Mouse (Mus musculus) thymus, adult 2 months (tissue): ENCODE data around the gene Cdh13.

ENCODE experiments used
- CTCF ChIP-seq: fragments of 200-500 bp; IDR thresholded peaks from 2 replicates; pipeline ENCODE4 v1.5.1; 2012; ENCODE audit warnings: mild to moderate bottlenecking, control low read depth, low read length, moderate library complexity, borderline replicate concordance; ENCODE audit not compliant: control insufficient read depth, poor library complexity, insufficient read depth; ENCODE audit errors: extremely low read depth
- POLR2A ChIP-seq: fragments of 200-500 bp; IDR thresholded peaks from 2 replicates; pipeline ENCODE4 v1.6.1; 2012; ENCODE audit warnings: mild to moderate bottlenecking, low read length, control low read depth, moderate library complexity; ENCODE audit not compliant: control insufficient read depth, poor library complexity, insufficient read depth; ENCODE audit errors: extremely low read depth

GRCm38 (mm10) chr8:118517071-118517470 is 233.5 kb downstream of the Cdh13 start:
- no peak for TF ChIP-seq CTCF
- no peak for TF ChIP-seq POLR2A
